Mouse (Mus musculus) monocyte, adult 2 months (primary cell): Measurements from ENCODE around the gene Fbxo17.

Experiments used
- DNase-seq, 2 experiments: peaks; one replicate each; pipeline ENCODE4 v3.0.0; 2022; ENCODE audit warnings: low spot score in 2 of 2, low read depth in 1 of 2

Gene Fbxo17

GRCm38 (mm10) chr7:28717726-28718125, 1.1 kb downstream of the Fbxo17 start:
- no peak for DNase-seq

- DNase-seq, result no peak
These were observed 2.6 kb downstream of the Fbxo17 start for GRCm38 (mm10) chr7:28719159-28719558.

- DNase-seq, result no peak
These were observed 3.0 kb downstream of the Fbxo17 start for GRCm38 (mm10) chr7:28719650-28720049.

- DNase-seq, result no peak
These were observed 4.3 kb downstream of the Fbxo17 start for GRCm38 (mm10) chr7:28720753-28721537.

- no peak for DNase-seq
These were observed 5.5 kb downstream of the Fbxo17 start for GRCm38 (mm10) chr7:28722079-28722478.

- DNase-seq, result no peak
These were observed 8.0 kb downstream of the Fbxo17 start for GRCm38 (mm10) chr7:28724613-28725012.

GRCm38 (mm10) chr7:28726600-28726999, 10.0 kb downstream of the Fbxo17 start:
- DNase-seq, result peak; percentile 17 to 39

- no peak for DNase-seq
These were observed 11.2 kb downstream of the Fbxo17 start for GRCm38 (mm10) chr7:28727649-28728340.

- peak in 1 of 2 experiments; percentile 50 for DNase-seq
These were observed 15.9 kb downstream of the Fbxo17 start for GRCm38 (mm10) chr7:28732341-28733142.

GRCm38 (mm10) chr7:28733211-28733610, 16.6 kb downstream of the Fbxo17 start:
- no peak for DNase-seq

- no peak for DNase-seq
These were observed 19.1 kb downstream of the Fbxo17 start for GRCm38 (mm10) chr7:28735701-28736100.

- DNase-seq, result no peak
These were observed 23.2 kb downstream of the Fbxo17 start for GRCm38 (mm10) chr7:28739829-28740228.

GRCm38 (mm10) chr7:28740949-28741348, 24.3 kb downstream of the Fbxo17 start:
- no peak for DNase-seq

- DNase-seq, result no peak
These were observed 24.7 kb downstream of the Fbxo17 start for GRCm38 (mm10) chr7:28741368-28741708.

- DNase-seq, result peak; percentile 86 to 92
These were observed 25.3 kb downstream of the Fbxo17 start, which contains the start of the genes Mrps12 and Sars2 for GRCm38 (mm10) chr7:28741709-28742438. TSS of gene Mrps12 (minus strand) at chr7:28741820. TSS of gene Sars2 (plus strand) at chr7:28741992.

GRCm38 (mm10) chr7:28749935-28750334, 33.3 kb downstream of the Fbxo17 start:
- DNase-seq, result no peak

- no peak for DNase-seq
These were observed 39.5 kb downstream of the Fbxo17 start, which contains the start of gene Ccer2 for GRCm38 (mm10) chr7:28756079-28756478. TSS of gene Ccer2 (plus strand) at chr7:28756174.

- no peak for DNase-seq
These were observed 42.0 kb downstream of the Fbxo17 start for GRCm38 (mm10) chr7:28758623-28759022.

GRCm38 (mm10) chr7:28761907-28762306, 45.3 kb downstream of the Fbxo17 start:
- no peak for DNase-seq

- peak in 1 of 2 experiments; percentile 62 for DNase-seq
These were observed 48.6 kb downstream of the Fbxo17 start for GRCm38 (mm10) chr7:28765211-28765610.
